Mouse (Mus musculus) layer of hippocampus, postnatal 36 days (tissue): ENCODE data around the gene Gm20532. TPM values are rescaled to one million over a fixed set of nuclear protein-coding genes. Genes with fewer than 3 reads are reported as not detected.

Source experiments
- DNase-seq, 2 experiments: peaks; one replicate each; pipeline ENCODE4 v3.0.0; 2022
- microRNA-seq, 2 experiments: library from miRNA; unstranded; fragments of <30 nt; microRNA quantifications; one replicate each; pipeline ENCODE4 v1.2.0; 2021
- total RNA-seq, 2 experiments: library from RNA; stranded (reverse); gene quantifications; 2 replicates each; pipeline ENCODE4 v1.2.3; 2021

The Gm20532 gene
- total RNA-seq, 2 experiments from 2014 or later = not detected

GRCm38 (mm10) chr2:26657426-26657825 lies 71.0 kb downstream of the Gm20532 start:
- no peak for DNase-seq

- no peak for DNase-seq
Observed at GRCm38 (mm10) chr2:26661143-26661752, 74.8 kb downstream of the Gm20532 start.

DNA sequence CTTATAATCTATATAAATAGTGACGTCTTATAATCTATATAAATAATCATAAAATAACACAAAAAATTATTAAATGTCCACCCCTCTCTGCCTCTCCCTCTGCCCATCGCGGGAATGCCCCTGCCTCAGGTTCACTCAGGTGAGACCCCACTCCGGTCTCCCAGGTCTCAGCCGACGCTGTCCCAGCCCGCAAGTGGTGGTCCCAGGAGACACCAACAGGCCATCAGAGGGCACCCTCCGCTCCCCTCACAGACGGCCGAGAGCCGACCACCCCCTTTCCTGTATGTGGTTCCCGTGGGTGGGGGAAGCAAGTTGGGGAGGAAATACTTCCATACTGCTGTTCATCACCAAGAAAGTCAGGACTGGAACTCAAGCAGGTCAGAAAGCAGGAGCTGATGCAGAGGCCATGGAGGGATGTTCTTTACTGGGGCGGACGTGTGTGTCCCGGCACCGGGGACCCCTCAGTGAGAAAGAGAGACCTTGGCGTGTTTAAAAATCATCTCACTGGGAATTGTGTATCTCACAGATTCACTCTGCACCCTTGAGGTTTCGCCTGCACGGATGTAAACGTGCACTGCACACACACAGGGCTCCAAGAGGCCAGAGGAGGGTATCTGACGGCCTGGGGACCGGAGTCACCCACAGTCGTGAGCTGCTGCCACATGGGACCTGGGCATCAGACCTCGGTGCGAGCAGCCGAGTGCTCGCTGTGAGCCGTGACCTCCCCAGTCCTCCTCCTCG lies 75.5 kb downstream of the Gm20532 start:
- DNase-seq = no peak

GRCm38 (mm10) chr2:26662509-26662882 lies 76.1 kb downstream of the Gm20532 start:
- DNase-seq = no peak

DNA sequence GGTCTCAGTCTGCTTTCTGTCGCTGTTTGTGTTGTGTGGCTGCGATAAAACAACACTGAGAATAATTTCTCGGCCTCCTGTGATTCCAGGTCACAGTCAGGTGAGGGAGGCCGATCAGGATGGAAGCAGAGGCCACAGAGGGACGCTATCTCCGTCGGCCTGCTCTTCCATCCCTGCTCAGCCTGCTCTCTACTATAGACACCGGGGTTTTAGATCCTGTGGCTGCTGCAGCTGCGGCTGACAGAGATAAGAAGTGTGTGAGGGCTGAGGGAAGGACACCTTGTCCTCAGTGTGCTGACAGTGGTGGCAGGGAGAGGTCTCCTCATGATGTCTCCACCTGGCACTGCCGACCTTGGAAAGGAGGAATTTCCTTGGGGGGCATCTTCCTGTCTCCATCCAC lies 76.7 kb downstream of the Gm20532 start:
- no peak for DNase-seq

- peak in 1 of 2 experiments; percentile 9 for DNase-seq
Observed at GRCm38 (mm10) chr2:26663551-26663950, 77.1 kb downstream of the Gm20532 start.

DNA sequence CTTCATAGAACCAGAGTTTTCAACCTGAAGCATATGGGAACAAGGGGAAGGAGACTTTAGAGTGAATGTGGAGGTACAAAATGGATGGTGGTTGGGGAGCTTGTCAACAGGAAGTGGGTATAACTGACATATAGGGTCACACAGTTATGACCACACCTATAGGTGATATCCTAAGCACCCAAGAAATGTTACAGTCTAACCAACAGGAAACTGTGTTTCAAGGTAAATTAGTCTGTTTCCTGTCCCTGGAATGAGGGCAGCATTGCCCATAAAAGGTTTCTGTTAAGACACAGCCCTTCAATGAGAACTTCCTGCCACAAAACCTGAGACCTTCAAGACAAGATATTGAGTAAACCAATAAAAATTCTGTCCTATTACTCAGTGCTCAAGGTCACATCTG lies 82.3 kb downstream of the Gm20532 start:
- no peak for DNase-seq

GRCm38 (mm10) chr2:26671182-26671581 lies 84.7 kb downstream of the Gm20532 start, which contains the start of gene Lcn4:
TSS of gene Lcn4 (minus strand) at chr2:26671282.
- no peak for DNase-seq

Small RNAs within 50 kb of the gene (microRNA-seq; reads per million reads assigned to microRNA genes)
- gene Mir126a (0.60 to 0.63 reads per million in 2 experiments), gene Mir126b (0 reads per million in 2 experiments)

Other genes starting within 250 kb of the Gm20532 start
- 10 to 100 TPM; 25.7 to 26.5 TPM for gene Dnlz, start 234.5 kb upstream of the Gm20532 start, total RNA-seq
- 1 to 10 TPM; 1.6 to 2.1 TPM for gene Card9, start 225.7 kb upstream of the Gm20532 start, total RNA-seq
- 10 to 100 TPM; 65.3 to 72.3 TPM for gene Snapc4, start 206.0 kb upstream of the Gm20532 start, total RNA-seq
- 100 to 1,000 TPM; 151 to 165 TPM for gene Entr1, start 197.3 kb upstream of the Gm20532 start, total RNA-seq
- 10 to 100 TPM; 86.5 to 93.6 TPM for gene Pmpca, start 197.3 kb upstream of the Gm20532 start, total RNA-seq
- gene Inpp5e, start 177.4 kb upstream of the Gm20532 start, total RNA-seq = 10 to 100 TPM; 21.1 to 22.1 TPM
- gene Sec16a, start 141.4 kb upstream of the Gm20532 start, total RNA-seq = 10 to 100 TPM; 52.9 to 57.5 TPM
- 10 to 100 TPM; 30.4 to 31.4 TPM for gene Notch1, start 70.0 kb upstream of the Gm20532 start, total RNA-seq
- gene Egfl7, start 6.6 kb upstream of the Gm20532 start, total RNA-seq = 10 to 100 TPM; 55.1 to 56.1 TPM
- 1 to 10 TPM; 1.3 to 2.3 TPM for gene Agpat2, start 17.8 kb downstream of the Gm20532 start, total RNA-seq
- 10 to 100 TPM; 73.2 to 77.5 TPM for gene Fam69b, start 41.8 kb downstream of the Gm20532 start, total RNA-seq
- gene Lcn4, start 84.6 kb downstream of the Gm20532 start, total RNA-seq = not detected